Mouse (Mus musculus): Measurements from ENCODE around the gene Atp6v1e1.
"Not testable (repeated sequence)": the region's sequence is repeated elsewhere in the genome, so short reads cannot be mapped to it uniquely, and the experiment has no call there.

Gene Atp6v1e1

DNA sequence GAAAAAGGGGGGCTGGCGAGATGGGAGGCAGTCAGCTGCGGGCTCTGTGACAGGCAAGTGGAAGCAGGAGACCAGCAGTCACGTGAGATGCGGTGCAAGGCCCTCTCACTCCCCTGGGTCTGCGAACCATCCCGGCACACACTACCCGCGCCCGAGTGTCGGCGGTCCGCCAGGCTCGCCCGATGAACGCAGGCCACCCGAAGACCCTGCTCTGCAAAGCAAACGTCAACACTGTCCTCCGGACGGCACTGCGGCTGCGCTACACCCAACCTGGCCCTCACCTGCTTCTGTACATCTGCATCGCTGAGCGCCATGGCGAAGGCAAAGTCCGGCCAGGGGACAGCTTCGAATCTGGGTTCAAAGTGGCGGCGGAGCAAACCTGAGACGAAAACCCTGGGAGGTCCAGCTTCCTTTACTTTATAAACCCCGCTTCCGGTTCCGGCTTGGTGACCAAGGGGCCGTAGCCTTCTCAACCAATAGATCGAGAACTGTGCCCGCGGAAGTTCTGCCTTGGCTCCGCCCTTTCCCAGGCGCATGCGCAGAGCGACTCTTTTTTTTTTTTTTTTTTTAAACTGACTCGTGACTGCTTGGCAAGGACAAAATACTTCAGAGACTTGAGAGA is at the start of gene Atp6v1e1:
Gene Atp6v1e1 (minus strand): TSS at position 487 of the 622 bp plus-strand sequence.
- peak; percentile 92 to 94 for DNase-seq (ENCODE audit: low spot score in 2 of 2)

DNA sequence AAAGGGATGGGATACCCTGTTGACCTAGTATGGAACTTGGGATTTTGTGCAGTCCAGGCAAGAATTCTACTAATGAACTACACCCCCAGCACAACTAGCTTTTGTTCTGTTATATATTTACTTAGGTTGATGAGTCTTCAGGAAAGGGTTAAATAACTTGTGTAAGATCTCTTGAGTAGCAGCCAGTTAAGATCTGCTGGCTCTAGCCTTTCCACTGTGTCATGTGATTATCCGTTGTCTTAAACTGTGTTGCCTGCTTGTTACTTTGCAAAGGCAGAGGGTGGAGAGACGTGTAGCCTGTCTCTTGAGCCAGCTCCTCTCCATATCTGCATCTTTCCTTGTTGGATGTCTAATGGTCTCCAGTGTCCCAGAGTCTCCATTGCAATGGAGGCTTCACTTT is 48.7 kb upstream of the Atp6v1e1 start:
- DNase-seq (ENCODE audit: low spot score in 2 of 2), result no peak

DNA sequence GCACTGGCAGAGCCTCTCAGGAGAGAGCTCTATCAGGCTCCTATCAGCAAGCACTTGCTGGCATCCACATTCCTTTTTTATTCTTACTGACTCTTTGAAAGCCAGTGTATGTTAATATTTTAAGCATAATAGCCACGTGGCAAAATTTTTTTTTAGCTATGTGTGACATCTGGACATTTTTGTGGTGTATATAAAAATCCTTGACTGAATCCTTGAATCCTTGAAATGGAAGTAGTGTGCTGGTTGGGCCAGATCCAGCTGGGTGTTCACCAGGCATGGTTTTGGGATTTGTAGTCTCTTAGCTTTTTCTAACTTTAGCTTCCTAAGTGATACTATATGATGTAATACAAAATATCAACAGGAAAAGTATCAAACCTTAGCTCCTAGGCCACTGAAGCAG is 46.2 kb upstream of the Atp6v1e1 start:
- DNase-seq (ENCODE audit: low spot score in 2 of 2), result no peak

DNA sequence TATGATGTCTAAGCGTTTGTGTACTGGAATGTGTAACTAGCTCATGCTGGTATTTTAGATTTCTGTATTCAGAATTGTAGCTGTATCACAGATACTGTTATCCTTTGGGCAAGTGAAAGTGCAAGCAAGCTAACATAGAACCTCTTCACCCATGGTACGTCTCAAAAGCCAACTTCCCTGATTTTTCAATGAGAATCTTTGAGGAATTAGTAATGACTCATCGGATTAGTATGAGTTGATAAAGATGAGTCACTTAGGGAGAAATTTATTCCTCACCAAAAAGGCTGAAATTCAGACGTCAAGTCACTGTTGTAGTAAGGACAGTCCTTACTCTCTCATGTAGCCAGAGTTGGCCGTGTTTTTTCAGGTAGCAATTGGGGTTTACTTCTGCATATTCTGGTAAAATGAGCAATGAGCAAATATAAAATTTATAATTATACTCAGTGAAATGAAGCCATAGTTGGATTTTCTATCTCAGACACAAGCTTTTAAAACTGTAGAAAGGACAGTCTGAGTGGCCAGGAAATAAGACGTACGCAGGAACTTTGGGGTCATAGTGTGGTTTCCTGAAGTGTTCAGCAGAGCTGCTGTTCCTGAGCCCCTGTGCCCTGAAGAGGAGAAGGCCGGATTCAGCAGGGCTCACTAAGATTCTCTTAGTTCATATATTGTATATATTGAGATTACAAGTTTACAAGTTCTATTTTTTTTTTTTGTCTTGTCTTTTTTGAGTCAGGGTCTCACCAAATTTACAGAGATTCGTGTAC is 43.6 kb upstream of the Atp6v1e1 start:
- no peak for DNase-seq (ENCODE audit: low spot score in 2 of 2)

DNA sequence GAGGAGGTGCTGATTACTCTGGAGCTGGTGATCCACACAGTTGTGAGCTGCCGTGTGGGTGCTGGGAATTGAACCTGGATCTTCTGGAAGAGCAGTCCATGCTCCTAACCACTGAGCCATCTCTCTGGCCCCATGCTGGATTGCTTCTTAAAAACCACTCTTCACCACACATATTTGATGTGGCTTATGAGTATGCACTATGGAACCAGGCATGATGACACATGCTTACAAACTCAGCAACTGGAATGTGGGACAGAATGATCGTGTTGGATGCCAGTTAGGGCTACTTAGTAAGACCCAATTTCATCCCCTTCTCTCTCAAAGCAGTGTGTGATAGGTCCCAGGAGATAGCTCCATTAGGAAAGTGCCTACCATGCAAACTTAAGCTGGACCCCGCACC is 37.5 kb upstream of the Atp6v1e1 start:
- no peak for DNase-seq (ENCODE audit: low spot score in 2 of 2)

DNA sequence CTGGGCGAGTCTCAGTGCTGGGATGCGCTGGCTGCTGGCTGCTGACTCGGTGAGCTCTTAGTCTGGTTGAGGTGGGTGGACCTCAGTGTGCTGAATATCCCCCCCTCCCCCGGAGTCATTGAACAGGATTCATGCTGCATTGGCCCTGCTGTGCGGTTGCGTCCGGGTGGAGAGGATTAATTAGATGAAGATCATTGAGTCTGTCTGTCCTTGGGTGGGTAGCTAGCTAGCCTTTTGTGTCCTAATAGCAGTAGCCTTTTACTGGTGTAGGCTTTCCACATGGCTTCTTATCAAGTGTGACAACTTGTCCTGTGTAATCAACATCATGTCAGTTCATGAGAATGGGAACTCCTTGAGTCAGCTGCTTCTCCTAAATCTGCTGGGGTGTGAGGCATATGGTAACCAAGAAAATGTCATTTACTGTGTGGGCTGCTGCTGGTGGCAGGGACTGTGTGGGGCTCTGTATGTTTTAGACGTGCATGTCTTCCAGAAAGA is 35.7 kb upstream of the Atp6v1e1 start:
- DNase-seq (ENCODE audit: low spot score in 2 of 2), result no peak

DNA sequence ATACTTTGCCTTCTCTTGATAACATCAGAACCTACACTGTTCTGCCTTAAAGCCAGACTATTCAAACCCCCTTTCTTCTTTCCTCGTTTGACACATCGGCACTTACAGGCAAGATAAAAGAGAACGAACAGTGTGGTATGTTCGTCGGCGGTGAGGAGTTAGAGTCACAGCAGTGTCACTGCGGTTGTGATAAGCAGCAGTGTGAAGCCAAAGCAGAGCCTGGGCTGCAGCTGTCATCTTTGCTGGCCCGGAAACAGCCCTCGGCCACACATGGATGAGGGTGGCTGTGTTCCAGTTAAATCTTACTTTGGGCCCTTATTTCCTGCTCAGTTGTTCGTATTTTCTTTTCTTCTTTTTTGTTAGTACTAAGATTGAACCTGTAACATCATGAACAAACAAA is 31.8 kb upstream of the Atp6v1e1 start:
- DNase-seq (ENCODE audit: low spot score in 2 of 2), result no peak

DNA sequence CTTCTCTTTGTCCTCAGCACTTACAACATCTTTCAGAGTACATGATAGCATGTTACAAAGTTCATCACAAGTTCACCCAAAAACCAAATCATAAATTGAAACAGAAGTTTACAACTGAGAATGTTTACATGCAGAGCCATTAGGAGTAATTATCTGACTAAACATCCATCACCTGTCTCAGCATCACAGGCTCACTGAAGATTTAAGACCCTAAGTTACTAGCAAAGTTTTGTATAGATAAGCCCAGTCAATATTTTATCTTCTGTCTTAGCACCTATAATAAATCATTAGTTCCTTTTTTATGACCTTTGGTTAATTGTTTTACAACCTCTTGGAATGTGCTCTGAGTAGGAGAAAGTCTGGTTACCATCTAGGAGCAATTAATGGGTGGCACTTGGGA is 28.1 kb upstream of the Atp6v1e1 start:
- DNase-seq (ENCODE audit: low spot score in 2 of 2), result not testable (repeated sequence)

DNA sequence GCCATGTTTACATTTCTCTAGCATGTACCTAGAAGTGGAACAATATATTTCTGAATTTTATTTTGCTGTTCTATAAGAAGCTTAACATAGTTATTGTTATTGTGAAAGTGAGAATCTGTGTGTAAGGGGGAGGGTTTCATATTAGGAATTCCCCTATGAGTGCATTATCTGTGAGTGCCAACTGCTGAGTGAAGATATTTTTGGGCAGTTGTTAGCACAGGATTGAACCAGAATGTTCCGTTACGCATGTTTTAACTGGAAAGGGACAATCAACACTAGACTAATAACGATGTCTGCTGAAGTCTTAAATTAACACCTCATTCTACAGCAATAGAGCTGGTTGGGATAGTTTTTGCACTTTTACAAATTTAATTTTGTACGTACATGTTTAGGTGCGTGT is 19.2 kb upstream of the Atp6v1e1 start:
- DNase-seq (ENCODE audit: low spot score in 2 of 2), result no peak

DNA sequence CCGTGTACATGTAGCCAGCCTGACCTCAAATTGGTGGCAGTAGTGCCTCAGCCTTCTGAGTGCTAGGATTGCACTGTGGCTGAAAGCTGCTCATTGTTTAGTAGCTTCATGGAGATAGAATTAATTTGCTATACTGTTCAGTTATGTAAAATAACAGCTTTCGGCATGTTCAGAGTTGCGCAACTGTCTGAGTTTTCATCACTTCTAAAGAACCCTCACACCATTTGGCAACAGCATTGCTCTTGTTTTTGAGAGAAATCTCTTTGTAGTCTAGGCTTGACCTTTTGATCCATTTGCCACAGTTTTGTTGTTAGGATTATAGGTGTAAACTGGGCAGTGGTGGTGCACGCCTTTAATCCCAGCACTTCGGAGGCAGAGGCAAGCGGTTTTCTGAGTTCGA is 17.7 kb upstream of the Atp6v1e1 start:
- DNase-seq (ENCODE audit: low spot score in 2 of 2), result no peak

DNA sequence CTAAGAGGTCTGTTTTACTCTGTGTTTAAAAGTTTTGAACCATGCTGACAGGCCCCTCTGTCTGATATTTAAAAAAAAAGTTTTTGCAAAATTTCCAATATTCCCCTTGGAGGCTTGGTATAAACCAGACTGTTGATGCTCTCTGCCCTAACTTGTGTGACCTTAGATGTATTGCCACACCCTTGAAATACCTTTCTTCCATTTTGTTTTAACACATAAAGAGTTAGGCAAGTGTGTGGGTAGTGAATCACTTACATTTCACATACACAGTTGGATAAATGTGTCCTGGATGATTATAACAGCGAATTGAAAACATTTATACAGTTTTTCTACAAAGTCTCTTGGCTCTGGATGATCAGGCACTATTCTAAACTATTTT is 14.5 kb upstream of the Atp6v1e1 start:
- DNase-seq (ENCODE audit: low spot score in 2 of 2), result no peak

DNA sequence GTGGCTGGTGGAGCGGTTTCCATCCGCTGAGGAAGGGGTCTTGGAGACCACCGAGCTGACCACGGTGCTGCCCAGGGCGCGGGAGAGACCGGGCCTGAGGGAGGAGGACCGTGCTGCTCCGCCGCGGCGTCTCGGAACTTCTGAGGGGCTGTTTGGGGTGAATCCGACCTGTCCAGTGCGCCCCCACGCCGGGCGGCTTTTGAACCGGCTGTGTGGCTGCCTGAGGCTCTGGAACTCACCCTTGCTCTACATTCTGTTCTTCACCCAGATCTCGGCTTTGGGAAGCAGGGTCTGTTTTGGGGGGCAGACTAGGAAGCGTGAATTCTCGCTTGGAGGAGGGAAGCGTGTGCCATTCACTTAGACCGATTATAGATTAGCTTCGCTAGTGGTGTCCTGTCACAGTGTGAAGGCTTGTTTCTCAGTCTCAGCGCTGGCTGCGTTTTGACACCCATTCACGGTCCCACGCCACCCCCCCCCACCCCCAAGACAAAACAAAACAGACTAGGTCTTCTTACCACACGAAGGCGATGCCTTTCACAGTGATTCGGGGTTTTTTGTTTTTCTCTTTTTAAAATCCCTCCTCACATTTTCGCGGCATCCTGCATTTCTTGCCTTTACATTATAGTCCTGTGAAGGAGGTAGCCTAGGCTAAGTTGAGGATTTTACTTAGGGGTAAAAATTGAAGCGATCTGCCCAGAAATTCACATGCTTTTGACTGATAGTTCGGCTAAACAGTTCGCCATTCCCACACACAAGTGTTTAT is 14.0 kb upstream of the Atp6v1e1 start:
- no peak for DNase-seq (ENCODE audit: low spot score in 2 of 2)

DNA sequence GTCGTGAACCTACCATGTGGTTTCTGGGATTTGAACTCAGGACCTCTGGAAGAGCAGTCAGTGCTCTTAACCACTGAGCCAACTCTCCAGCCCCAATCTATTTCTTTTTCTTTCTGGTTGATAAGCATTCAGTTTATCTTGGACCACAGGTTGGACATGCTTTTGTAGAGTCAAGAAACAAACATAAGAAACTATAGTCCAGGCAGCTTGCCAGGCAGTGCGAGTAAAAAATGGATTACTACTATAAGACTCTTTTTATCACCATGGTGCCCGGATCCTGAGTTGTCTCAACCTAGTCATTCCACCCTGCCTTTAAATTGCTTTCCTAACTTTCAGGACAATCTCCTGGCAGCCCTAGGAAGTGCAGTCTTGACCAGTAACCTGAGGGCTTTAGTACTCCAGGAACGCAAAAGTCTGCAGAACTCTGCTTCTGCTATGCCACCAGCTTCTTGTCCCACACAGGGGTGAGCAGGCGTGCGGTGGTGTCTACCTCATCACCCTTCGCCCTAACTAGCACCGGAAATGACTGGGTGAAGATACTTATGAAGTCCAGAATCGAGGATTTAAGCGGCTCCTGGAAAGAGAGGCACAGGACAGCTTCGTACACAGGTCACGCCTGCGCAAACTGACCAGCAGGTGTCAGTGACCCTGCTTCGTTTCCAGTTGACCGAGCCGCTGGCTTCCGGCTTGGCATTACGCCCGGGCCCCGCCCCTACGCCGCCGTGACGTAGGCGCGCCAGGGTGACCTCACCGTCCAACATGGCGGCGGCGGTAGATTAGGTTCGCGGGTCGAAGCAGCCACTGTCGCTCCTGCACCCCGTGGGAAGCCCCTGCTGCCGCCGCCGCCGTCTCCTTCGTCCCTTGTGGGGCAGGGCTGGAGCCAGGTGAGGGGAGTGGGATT is 13.1 kb upstream of the Atp6v1e1 start, which contains the start of gene Bcl2l13:
Gene Bcl2l13 (plus strand): TSS at position 739 of the 901 bp plus-strand sequence.
- peak; percentile 99 to 100 for DNase-seq (ENCODE audit: low spot score in 2 of 2)

DNA sequence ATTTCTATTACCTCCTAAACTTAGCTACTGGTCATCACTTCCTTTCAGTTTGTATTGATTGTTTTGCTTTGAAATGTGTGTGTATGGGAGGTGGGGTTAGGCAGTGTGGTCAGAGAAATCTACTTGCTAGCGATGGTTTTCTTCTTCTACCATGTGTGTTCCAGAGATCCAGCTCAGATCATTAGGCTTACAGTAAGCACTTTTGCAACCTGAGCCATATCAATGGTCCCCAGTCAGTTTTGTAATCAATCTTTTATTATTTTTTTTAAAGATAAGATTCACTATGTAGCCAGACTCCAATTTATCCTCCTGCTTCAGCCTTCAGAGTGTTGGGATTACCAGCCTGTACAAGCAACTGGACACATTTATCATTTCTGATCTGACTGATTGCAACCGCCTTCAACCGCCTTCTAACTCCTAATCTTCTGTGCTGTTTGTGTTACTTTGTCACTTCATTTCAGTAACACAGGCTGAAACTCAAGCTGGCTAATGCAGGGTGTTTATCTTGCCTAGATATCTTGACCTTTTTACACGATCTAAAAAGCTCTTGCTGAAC is 12.3 kb upstream of the Atp6v1e1 start:
- DNase-seq (ENCODE audit: low spot score in 2 of 2), result no peak

DNA sequence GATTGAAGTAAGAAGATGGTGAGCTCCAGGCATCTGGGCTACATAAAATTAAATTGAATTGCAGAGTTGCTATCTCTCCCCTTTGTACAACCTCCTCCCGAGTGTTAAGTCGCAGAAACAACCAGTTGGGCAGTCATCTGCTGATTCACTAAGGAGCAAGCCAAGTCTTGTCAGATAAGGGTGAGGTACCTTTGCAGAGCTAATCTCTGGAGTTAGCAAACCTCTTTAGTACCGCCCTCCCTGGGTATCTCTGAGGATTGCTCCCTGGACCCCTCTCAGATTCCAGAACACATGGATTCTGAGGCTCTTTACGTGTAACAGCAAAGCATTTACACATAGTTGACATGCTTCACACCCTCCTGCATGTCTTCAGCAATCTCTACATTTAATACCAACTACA is 9.5 kb upstream of the Atp6v1e1 start:
- DNase-seq (ENCODE audit: low spot score in 2 of 2), result peak in 1 of 2 experiments; percentile 31

DNA sequence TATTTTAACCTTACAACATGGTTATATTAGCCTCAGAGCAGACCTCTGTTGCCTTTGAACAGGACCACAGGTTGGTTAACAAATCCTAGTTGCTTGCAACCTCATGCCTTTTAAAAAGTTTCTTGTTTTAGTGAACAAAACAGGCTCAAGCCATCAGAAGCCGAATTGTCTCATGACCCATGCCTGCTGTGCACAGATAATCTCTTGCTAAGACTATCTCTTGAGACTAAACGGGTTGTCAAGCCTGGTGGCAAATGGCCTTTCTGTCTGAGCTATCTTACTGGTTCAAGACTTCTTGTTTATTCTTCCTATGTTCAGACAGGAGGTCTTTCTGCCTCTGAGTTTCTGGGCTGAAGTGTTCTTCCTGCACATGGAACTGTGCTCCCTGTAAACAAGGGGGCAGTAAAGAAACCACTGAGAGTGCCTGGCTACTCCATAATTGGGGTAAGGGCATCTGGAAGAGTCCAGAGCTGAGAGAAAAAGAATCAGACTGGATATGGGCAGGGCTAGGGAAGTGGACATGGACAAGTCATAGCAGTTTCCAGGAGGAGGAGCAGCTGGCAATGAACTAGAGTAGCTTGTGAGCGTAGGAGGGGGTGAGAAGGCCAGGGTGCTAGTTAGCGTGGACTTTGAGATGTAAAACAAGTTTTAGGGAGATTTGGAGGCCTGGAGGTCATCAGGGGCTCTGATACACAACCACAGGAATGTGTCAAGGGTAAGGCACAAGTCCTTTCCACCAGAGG is 8.4 kb upstream of the Atp6v1e1 start:
- peak in 1 of 2 experiments; percentile 30 for DNase-seq (ENCODE audit: low spot score in 2 of 2)

DNA sequence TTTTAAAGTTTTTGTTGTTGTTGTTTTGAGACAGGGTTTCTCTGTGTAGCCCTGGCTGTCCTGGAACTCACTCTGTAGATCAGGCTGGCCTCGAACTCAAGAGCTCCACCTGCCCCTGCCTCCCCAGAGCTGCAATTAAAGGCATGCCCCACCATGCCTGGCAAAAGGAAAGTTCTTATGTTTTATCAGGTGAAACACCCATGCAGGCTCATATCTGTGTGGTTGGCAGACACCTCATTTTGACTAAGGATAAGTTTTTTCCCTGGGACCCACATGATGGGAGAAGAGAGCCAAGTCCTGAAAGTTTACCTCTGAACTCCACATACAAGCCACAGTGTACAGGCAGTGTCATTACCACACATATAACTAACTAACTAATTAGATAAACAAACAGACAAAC is 7.5 kb upstream of the Atp6v1e1 start:
- DNase-seq (ENCODE audit: low spot score in 2 of 2), result peak; percentile 66 to 71

DNA sequence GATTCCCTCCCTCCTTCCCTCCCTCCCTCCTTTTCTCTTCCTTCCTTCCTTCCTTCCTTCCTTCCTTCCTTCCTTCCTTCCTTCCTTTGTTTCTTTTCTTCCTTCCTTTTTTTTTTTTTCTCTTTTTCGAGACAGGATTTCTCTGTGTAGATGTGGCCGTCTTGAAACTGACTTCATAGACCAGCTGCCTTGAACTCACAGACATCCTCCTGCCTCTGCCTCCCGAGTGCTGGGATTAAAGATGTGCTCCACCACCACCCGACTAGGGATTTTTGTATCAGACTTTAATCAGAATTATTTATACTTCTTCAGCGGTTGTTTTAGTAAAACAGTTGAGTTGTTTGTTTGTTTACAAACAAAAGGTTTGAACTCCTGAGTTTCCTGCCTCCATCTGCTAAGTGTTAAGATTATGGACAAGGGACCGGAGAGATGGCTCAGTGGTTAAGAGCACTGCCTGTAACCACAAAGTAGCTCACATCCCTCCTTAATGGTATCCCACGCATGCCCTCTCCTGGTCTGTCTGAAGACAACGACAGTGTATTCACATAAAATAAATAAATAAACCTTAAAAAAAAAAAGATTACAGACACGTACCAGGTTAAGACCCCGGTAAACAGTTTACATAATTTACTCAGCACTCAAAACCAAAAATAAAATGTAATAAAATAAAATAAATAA is 483 bp upstream of the Atp6v1e1 start:
- DNase-seq (ENCODE audit: low spot score in 2 of 2), result no peak

DNA sequence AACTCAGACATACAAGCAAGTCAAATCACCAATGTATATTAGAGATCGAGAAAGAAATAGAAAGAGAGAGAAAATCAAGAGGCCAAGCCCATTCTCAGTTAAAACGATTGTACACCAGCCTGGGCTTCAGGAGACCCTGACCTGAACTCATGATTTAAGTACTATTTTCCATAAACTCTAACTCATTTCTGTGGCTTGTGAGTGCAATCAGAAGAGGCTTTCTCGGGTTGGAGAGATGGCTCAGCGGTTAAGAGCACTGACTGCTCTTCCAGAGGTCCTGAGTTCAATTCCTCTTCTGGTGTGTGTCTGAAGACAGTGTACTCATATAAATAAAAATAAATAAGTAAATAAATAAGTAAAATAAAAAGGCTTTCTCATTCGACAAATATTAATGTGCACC is 878 bp downstream of the Atp6v1e1 start:
- no peak for DNase-seq (ENCODE audit: low spot score in 2 of 2)

DNA sequence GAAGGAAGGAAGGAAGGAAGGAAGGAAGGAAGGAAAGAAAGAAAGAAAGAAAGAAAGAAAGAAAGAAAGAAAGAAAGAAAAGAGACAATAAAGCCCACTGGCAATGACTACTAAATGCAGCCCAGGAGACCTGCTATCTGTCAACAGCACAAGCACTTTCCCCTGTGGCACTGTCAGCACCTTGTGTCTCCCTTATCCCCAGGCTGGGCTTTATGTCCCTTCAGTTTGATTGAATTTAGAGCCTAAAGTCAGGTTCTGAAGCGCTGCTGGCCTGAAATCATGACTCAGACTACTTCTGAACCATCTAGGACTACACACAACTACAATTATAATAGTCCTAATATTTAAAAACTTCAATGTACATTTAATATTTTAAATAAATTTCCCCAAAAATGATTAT is 1.7 kb downstream of the Atp6v1e1 start:
- no peak for DNase-seq (ENCODE audit: low spot score in 2 of 2)

Measured in spleen, postnatal 4 days (tissue).